Mouse (Mus musculus): ENCODE results near the gene Dhx37. TPM values are rescaled to one million over a fixed set of nuclear protein-coding genes. Genes with fewer than 3 reads are reported as not detected.
A peak's percentile ranks its signal among the peaks of the same experiment; 100 is the strongest.

The Dhx37 gene
- total and polyA plus RNA-seq, 3 experiments, result 27.4 to 549 (median 55.3) TPM

DNA sequence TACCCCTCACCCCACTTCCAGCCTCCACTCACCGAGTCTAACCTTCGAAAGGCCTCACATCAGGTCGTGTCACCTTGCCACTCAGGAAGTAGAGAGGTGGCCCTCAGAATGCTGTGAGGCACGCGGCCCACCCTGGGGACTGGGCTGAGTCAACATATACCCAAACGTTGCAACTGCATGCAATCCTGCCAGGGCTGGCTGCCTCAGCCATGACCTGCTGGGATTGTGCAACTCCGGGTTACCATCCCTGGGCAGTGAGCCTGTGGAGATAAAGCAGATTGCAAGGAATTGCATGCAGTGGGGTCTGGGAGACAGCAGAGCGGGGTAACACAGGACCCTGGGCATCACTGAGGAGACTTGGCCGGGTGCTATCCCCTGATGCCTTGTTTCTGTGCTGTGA, 18.7 kb upstream of the Dhx37 start:
- Histone ChIP-seq H3K9ac (ENCODE audit: control insufficient read depth, low read depth, low read length, poor library complexity, severe bottlenecking) (no peak overlapping the region), H3K4me3 (ENCODE audit: control insufficient read depth in 1 of 2, insufficient read depth in 1 of 2, low read depth in 2 of 2, low read length in 2 of 2) (no peak overlapping the region), H3K79me2 (ENCODE audit: control insufficient read depth, insufficient read depth, low read length, poor library complexity) (peaks cover 46% of the 10 kb centered on the region), H3K9me3 (replicated peaks; ENCODE audit: insufficient read depth, low read length) (no peaks in the 10 kb centered on the region), H3K27ac (ENCODE audit: control insufficient read depth, low read depth, low read length) (no peak overlapping the region), H3K36me3 (ENCODE audit: control insufficient read depth in 1 of 2, insufficient read depth in 2 of 2, low read length in 2 of 2) (peaks cover 14 to 25% of the 10 kb centered on the region in 2 experiments), H3K4me1 (ENCODE audit: control insufficient read depth in 1 of 2, insufficient read depth in 2 of 2, low read length in 2 of 2) (peaks cover 9 to 20% of the 10 kb centered on the region in 2 experiments), H3K27me3 (ENCODE audit: control insufficient read depth in 1 of 2, insufficient read depth in 2 of 2, low read length in 2 of 2) (no peaks in the 10 kb centered on the region)
- TF ChIP-seq POLR2AphosphoS2 (IDR thresholded peaks at IDR 0.05; ENCODE audit: low read length) (no peak), RCOR1 (IDR thresholded peaks at IDR 0.05; ENCODE audit: low read depth, low read length) (no peak), HCFC1 (IDR thresholded peaks at IDR 0.05; ENCODE audit: low read depth, low read length) (no peak)
- no peak for DNase-seq (ENCODE audit: low read depth, low spot score)

DNA sequence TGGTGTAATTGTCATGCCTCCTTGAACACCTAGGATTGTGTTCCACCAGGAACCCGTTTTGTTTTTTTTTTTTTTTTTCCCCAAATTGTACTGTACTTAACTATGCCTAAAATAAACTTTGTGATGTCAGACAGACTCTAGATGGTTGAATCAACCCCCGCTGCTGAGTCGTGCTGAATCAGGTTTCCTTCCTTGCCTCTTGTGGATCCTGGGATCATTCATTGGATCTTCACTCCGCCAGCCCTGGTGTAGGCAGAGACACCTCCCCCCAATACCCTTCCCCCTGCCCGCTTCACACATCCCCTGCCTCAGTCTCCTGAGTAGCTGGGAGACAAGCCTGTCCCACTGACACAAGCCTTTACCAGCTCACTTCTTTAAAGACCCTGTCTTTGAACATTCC, 15.4 kb upstream of the Dhx37 start:
- peaks cover 71% of the 10 kb centered on the region for H3K79me2 ChIP-seq (ENCODE audit: control insufficient read depth, insufficient read depth, low read length, poor library complexity)
- H3K36me3 ChIP-seq (ENCODE audit: control insufficient read depth in 1 of 2, insufficient read depth in 2 of 2, low read length in 2 of 2), result peaks cover 15 to 17% of the 10 kb centered on the region in 2 experiments
- no peaks in the 10 kb centered on the region for H3K27me3 ChIP-seq (ENCODE audit: control insufficient read depth in 1 of 2, insufficient read depth in 2 of 2, low read length in 2 of 2)
- peaks cover 7 to 14% of the 10 kb centered on the region in 2 experiments for H3K4me1 ChIP-seq (ENCODE audit: control insufficient read depth in 1 of 2, insufficient read depth in 2 of 2, low read length in 2 of 2)
- H3K4me3 ChIP-seq (ENCODE audit: control insufficient read depth in 1 of 2, insufficient read depth in 1 of 2, low read depth in 2 of 2, low read length in 2 of 2), result no peak overlapping the region
- no peaks in the 10 kb centered on the region for H3K9me3 ChIP-seq (replicated peaks; ENCODE audit: insufficient read depth, low read length)
- no peak overlapping the region for H3K27ac ChIP-seq (ENCODE audit: control insufficient read depth, low read depth, low read length)
- DNase-seq (ENCODE audit: low read depth, low spot score), result no peak
- TF ChIP-seq MAZ (IDR thresholded peaks at IDR 0.05; ENCODE audit: low read depth, low read length) (no peak), HCFC1 (IDR thresholded peaks at IDR 0.05; ENCODE audit: low read depth, low read length) (no peak), USF2 (IDR thresholded peaks at IDR 0.05; ENCODE audit: borderline replicate concordance in 1 of 2, insufficient read depth in 1 of 2, low read depth in 1 of 2, low read length in 2 of 2) (no peak), ZNF384 (IDR thresholded peaks at IDR 0.05; ENCODE audit: low read depth, low read length) (0 out of 2 replicates have a peak, but pooled peaks have one; percentile 13), ZMIZ1 (IDR thresholded peaks at IDR 0.05; ENCODE audit: low read depth, low read length) (no peak)
- H3K9ac ChIP-seq (ENCODE audit: control insufficient read depth, low read depth, low read length, poor library complexity, severe bottlenecking), result no peak overlapping the region

DNA sequence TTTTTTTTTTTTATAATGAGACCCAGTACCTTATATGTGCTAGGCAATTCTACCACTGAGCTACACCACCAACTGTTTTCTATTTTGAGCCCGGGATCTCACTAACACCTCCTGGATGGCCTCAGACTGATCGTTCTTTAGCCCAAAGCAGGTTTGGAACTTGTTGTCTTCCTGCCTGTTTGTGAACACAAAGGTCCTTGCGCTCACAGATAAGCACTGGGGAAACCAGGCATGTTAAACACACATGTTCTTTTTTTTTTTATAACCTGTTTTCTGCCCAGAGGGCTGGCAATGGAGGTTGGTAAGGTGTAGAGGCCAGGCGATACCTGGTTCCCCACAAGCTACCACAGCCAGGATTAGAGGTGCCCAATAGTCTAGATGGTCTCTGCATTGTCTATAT, 14.7 kb upstream of the Dhx37 start:
- Histone ChIP-seq H3K27me3 (ENCODE audit: control insufficient read depth in 1 of 2, insufficient read depth in 2 of 2, low read length in 2 of 2) (no peaks in the 10 kb centered on the region), H3K36me3 (ENCODE audit: control insufficient read depth in 1 of 2, insufficient read depth in 2 of 2, low read length in 2 of 2) (peaks cover 17 to 19% of the 10 kb centered on the region in 2 experiments), H3K4me3 (ENCODE audit: control insufficient read depth in 1 of 2, insufficient read depth in 1 of 2, low read depth in 2 of 2, low read length in 2 of 2) (no peak overlapping the region), H3K79me2 (ENCODE audit: control insufficient read depth, insufficient read depth, low read length, poor library complexity) (peaks cover 77% of the 10 kb centered on the region), H3K27ac (ENCODE audit: control insufficient read depth, low read depth, low read length) (no peak overlapping the region), H3K9ac (ENCODE audit: control insufficient read depth, low read depth, low read length, poor library complexity, severe bottlenecking) (no peak overlapping the region), H3K9me3 (replicated peaks; ENCODE audit: insufficient read depth, low read length) (no peaks in the 10 kb centered on the region), H3K4me1 (ENCODE audit: control insufficient read depth in 1 of 2, insufficient read depth in 2 of 2, low read length in 2 of 2) (peaks cover 9 to 20% of the 10 kb centered on the region in 2 experiments)
- no peak for DNase-seq (ENCODE audit: low read depth, low spot score)
- TF ChIP-seq USF1 (IDR thresholded peaks at IDR 0.05; ENCODE audit: low read depth, low read length) (no peak), UBTF (IDR thresholded peaks at IDR 0.05; ENCODE audit: borderline replicate concordance, insufficient read depth, low read depth, low read length) (no peak), ELF1 (IDR thresholded peaks at IDR 0.05; ENCODE audit: low read depth, low read length) (no peak), ZMIZ1 (IDR thresholded peaks at IDR 0.05; ENCODE audit: low read depth, low read length) (no peak), CHD1 (IDR thresholded peaks at IDR 0.05; ENCODE audit: low read depth, low read length) (no peak), MYC (IDR thresholded peaks at IDR 0.05; ENCODE audit: low read depth, low read length) (no peak), GATA1 (IDR thresholded peaks at IDR 0.05; ENCODE audit: low read depth, low read length) (no peak), MAFK (IDR thresholded peaks at IDR 0.05; ENCODE audit: borderline replicate concordance, low read depth, low read length) (no peak), BHLHE40 (IDR thresholded peaks at IDR 0.05; ENCODE audit: borderline replicate concordance, low read depth, low read length) (no peak), POLR2A (IDR thresholded peaks at IDR 0.05; ENCODE audit: control insufficient read depth in 1 of 2, insufficient read depth in 1 of 2, low read depth in 1 of 2, low read length in 2 of 2, poor library complexity in 1 of 2) (no peak; a peak in 1 of 4 replicates), JUND (IDR thresholded peaks at IDR 0.05; ENCODE audit: low read depth, low read length) (no peak), MAX (IDR thresholded peaks at IDR 0.05; ENCODE audit: low read length) (no peak)

Data from MEL (cell line).